Mouse (Mus musculus): ENCODE results near the gene Rbfox1.

Rbfox1 gene

DNA sequence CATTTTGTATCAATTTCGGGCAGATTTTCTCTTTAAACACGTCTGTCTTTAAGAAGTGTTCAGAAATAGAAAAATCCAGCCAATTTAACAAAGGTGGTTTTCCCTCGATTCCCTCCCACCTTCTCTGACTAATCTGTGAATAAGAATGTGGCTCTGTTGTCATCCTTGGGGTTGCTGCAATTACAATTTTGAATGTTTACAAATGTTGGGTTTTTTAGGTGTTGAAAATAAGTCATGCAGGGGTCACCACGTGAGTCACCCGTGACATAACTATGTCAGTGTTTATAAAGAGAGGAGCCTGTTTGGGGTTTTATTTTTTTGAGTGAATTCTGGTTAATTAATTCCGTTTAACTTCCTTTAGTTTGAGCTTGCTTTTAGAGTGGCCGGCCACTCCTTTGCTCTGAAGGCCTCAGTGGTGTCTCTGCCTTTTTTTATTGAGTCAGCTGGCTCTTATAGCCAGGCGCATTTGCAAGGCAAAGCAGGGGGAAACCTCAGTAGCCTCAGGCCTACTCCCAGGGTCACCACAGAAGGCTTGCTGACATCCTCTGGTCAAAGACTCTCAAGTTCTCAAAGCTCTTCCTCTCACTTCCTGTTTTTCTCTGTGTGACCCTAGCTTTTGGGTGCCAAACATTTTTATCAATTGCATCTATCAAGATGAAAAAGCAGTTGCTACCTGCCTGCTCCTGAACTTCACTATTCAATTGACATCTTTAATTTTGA, 957.1 kb downstream of the Rbfox1 start:
- DNase-seq, result no peak

DNA sequence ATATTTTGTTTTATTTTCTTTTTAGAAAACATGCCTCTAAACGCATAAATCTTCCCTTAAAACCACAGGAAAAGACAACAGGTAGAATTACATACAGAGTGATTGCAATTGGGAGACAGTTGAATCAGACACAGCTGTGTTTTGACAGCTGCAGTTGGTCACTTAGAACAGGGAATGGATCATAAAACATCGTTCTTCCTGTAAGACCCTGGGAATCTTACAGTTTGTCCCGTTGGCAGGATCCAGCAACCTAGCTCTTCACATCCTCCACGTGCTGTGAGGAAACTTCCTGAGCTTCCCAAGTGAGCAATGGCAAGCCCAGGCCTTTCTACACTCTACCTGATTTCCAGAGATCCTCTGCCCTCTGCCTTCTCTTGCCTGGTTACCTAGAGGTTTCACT, 959.5 kb downstream of the Rbfox1 start:
- no peak for DNase-seq

DNA sequence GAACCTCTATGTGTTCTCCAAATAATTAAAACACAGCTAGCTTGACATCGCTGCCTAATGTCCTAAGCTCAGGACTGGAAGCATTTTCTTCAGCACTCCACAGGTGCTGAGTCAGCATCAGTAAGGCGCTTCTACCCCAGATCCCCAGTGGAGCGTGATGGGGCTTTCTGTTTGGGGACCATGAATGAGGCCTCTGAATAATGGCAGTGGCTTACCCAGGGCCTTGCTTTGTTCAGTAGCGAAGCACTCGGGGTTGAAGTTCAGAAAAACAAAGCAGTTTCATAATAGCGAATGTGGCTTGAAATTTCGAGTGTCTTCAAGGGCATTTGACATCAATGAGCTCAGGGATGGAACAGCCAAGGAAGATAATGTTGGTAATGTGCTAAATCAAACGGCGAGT, 966.2 kb downstream of the Rbfox1 start:
- no peak for DNase-seq

DNA sequence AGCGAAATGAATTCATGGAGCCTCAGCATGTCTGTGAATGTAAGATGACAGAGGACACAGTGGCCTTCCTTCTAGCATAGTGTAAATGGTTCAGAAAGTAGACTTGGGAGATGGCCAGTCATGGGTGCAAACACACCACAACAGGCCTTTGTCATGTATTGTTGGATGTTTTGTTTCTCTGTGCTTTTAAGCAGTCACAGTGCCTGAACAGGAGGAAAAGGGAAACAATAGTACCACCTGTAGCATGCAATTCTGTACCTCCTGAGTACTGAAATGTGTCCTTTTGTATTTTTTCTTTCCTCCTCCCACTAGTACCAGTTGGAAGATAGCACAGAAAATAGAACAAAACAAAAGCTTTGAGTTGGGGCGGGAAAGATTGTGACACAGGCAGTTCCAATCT, 968.6 kb downstream of the Rbfox1 start:
- no peak for DNase-seq

DNA sequence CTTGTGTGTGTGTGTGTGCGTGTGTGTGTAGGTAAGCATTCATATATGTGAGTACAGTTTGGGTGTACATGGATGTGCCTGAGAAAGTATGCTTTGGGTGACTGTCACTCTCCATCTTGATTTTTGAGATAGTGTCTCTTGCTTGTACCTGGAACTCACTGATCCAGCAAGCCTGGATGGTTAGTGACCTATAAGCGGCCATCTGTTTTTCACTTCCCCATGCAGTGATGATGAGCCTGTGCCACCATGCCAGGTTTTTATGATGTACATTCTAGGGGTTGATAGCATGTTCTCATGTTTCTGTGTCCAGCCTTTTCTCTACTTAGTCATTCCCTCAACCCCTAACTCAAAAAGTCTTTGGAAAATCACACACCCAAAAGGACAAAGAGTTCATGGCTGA, 976.5 kb downstream of the Rbfox1 start:
- no peak for DNase-seq

DNA sequence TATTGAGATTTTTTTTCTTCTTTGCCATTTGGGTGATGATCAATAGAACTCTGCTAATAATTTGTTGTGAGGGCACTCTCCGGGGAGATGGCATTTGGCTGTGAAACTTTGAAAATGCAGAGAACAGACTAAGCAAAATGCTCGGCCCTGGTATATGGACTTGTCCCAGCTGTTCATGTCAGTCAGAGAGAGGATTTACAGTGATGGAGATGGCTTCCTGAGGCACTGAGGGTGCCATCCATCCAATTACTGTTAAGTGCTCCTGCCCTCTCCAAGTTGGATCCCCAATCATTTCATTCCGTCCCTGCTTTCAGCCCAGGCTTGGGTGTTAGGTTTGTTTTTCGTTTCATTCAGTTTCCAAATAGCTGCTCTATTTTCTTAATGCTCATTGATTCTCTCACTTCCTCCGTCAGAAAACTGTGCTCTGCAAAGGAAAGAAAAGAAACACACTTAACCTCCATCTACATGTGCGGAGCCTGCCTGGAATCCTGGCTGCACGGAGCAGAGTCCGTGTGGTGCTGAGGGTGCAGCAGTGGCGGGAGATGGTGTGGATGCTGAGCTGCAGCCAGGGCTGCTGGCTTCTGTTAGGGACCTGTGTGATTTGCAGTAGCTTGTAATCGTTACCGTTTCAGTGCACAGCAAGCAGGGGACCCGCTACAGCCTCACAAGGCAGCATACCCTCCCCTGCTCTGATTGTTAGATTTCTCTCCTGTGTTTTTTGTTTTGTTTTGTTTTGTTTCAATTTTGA, 997.7 kb downstream of the Rbfox1 start:
- no peak for DNase-seq

DNA sequence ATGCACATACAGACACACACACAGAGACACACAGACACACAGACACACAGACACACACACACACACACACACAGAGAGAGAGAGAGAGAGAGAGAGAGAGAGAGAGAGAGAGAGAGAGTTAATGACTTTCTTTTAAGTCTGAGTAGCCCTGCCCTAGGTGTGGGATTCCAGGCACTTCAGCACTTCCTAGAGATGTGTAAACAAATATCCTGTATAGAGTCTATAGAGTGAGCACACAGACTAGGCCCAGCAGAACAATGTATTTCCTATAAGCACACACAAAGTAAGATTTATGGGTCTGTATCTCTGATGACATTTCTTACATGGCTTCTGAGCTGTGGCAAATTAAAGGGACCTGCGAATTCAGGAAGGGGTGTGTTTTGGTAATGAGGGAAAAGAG, 998.6 kb downstream of the Rbfox1 start:
- no peak for DNase-seq

DNA sequence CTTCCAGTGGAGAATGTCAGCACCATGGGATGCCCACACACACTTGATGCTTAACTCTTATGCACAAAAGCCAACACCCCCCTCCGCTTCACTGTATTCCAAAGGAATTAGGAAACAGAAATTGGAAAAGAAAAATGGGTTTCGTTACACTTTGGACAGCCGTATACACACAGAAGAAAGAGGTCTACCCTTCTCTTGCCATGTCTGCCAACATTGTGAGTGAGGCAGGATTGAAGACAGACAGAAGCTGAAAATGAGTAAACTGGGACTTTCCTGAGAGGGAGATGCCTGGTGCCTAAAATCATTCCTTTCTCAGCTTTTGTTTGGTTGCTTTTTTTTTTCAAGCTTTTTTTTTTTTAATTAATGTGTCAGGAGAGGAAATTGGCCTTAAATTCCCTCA, 1000.5 kb downstream of the Rbfox1 start:
- no peak for DNase-seq

DNA sequence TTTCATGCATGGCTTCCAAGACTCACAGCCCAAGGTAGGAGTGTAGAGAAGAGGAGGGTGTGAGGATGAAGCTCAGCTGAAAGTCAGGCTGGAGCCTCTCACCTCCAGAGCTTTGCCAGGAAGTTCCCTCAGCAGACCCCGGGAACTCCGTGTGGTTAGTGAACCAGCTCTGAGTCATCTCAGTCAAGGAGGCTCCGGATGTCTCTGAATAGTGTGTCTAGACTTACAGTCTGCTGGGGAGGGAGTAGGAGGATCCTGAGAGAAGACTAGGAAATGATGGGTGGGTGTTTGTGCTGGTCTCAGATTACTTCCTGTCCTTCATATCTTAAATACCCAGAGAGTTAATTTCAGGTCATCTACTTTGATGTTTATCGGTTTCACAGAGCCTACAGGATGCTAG, 1004.1 kb downstream of the Rbfox1 start:
- DNase-seq, result no peak

DNA sequence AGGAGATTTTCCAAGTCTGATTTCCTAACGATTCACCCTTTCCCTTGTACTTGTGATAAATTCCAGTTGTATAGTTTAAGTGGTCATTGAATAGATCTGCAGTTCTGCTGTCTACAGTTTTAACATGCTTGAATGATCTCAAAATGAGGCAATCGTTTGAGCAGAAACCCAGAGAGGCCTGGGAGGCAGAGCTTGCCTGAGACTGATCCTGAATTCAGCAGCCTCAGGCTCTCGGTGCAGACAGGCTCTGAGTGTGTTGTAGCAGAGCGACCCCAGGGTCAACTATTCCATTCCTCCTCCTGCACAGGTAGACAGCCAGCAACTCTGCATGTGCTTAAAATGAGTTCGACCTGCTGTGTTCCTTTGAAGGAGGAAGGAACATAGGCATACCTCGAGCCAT, 1012.6 kb downstream of the Rbfox1 start:
- no peak for DNase-seq

DNA sequence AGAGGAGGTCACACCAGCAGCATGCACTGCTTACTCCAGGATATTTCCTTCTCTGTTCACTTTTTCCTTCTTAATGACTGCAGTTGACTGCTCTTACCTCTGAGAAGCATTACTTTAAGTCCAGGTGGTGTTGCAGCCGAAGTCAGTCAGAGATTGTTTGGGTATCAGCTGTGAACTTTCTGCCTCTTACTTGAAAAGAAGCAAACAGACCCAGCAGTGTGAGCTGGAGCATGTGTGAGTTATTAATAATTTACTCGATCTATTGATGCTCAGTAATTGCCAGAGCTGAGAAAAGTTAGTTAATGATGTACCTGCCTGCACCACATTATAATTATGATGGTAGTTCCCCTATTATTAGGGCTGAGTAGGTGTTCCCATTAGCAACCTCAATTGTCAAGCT, 1014.9 kb downstream of the Rbfox1 start:
- no peak for DNase-seq

DNA sequence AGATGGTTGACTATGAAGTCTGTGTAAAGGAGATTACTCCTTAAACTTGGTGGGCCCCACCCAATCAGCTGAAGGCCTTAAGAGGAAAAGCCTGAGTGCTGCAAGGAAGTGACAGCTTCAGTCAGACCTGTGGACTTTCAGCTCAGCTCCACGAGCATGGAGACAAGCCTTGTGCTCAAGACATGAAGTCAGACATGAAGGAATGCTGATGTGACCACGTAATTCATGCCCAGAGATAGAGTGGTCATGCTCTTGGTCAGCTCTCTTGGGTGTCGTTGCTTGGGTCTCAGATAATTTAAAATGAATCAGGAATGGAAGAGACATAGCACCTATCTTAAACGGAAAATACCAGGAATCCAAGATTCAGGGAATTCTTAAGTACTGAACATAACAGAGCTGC, 1019.8 kb downstream of the Rbfox1 start:
- DNase-seq, result no peak

DNA sequence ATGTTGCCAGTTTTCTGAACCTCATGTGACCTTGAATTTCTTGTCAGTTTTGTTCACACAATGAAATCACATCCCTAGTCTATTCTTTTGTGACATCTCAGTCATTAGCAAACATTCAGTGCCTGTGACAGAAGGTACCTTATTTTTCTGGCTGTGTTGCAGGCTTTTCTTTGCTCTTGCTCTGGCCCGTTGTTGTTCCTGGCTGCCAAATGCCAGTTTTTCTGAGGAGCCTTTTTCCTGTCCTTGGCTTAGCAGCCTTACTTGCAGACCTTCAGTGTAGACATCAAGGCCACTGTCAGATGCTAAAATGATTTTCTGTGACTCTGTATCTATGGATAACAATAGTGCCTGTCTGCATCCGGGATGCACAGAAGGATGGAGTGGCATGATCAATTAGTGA, 1020.8 kb downstream of the Rbfox1 start:
- no peak for DNase-seq

DNA sequence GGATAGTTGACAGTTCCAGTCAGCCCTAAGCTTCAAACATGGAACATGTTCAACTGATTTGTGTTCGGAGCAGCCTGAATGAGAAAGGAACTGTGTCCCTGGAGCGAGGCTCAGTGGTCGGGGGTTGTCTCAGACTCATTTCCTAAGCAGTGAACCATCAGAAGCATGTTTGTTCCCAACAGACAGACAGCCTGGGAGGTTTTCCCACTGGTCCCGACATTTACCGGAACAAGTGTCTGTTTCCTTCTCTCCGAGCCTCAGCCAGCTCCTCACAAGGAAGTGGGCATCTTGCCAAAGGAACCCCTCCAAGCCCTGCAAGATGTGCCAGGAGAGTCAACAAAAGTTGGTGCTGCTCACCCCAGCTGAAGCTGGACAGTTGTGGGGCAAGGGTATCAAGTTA, 1022.4 kb downstream of the Rbfox1 start:
- DNase-seq, result no peak

DNA sequence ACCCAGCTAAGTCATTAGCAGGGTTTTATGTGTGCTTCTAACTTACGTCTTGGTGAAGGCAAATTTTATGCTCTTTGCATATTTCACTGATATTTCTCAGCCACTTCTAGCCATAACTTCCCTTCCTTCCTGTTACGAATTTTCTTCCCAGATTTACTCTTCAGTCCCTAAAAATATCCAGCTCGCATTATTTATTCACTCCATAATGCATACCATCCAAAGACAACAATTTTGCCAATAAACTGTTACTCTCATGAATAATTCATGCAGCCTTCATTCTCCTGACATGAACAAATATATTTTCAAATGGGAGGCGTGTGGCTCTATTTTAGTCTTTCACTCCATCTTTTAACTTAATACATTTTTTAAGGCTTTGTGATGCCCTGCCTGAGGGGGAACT, 1029.4 kb downstream of the Rbfox1 start:
- no peak for DNase-seq

DNA sequence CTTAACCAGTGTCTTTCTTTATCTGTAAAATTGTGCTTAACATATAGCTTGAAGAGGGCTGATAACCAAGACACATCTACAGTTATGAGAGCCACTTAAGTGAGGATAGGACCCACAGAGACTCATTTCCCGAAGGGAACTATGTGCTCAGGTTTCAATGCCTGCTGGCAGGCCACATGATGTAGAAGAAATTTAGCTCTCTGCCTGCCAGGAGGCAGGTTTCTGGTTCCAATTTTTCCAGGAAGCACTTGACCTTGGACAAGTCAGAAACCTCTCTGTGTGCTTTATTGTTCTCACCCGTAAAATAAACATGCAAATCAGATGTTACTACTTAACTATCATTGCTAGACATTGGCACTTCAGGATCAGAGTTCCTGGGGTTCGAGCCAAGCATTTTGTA, 1033.5 kb downstream of the Rbfox1 start:
- DNase-seq, result no peak

DNA sequence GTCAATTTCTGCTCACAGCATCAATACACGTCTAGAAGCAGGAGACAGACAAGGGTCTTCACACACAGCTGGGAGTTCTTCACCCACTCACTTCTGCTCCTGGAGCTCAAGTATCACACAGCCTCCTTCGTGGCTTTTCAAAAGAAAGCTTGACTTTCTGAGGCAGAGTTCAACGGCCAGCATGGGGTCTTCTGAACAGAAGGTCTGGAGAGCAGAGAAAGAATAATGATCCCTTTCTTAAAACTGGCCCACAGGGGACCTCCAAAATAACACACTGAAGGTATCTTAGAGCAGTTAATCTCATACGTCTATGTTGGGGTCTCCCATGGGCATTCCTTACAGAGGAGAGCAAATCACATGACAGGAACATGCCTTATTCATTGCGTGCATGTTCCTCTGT, 1034.5 kb downstream of the Rbfox1 start:
- no peak for DNase-seq

DNA sequence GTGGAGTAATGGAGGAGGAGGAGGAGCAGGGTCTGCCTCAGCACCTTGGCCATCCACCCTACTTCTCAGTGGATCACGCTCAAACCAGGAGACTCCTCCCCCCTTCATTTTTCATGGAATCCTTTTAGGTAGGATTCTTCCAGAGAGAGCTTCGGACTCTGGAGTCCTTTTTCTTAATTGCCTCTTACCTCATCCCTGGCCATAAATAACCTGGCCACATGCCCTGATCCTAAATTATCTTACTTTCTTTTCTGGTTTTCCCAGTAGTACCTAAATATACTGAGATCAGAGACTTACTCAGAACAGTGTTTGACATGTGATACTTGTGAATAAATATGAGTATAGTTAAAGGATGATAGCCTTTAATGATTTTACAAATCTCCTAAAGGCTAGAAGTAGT, 1042.5 kb downstream of the Rbfox1 start:
- DNase-seq, result no peak

DNA sequence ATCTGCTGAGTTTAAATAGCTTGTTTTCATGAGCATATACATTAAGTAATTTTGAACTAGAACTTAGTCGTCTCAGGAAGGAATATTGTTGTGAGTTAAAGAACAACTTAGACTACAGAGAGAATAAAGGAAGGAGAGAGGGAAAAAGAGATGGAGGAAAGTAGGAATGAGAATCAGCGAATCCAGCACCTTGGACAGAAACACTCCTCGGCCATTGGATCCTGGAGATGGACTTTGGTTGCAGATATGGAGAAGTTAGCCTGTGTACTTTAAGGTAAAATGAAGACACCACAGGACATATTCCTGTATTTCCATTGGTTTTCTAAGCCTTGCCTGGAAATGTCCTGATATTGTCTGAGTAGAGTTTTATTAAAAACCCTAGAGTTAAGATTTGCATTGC, 1045.6 kb downstream of the Rbfox1 start:
- no peak for DNase-seq

DNA sequence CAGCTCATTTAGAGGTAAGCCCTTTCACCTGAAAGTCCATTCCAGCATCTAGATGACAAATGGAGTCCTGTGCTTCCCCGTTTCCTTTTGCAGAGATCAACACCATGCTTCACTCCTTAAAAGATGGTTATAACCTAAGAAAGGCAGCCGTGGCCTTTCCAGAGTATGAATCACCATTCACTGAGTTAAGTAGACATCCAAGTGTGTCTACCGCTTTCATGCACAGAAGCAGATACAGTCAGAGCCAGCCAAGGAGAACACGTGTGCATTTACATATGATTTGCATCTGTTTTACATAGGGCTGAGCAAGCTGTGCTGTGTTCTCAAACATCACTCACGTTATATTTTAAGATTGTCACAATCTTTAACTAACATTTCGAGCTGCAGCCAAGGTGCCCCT, 1061.0 kb downstream of the Rbfox1 start:
- no peak for DNase-seq

DNA sequence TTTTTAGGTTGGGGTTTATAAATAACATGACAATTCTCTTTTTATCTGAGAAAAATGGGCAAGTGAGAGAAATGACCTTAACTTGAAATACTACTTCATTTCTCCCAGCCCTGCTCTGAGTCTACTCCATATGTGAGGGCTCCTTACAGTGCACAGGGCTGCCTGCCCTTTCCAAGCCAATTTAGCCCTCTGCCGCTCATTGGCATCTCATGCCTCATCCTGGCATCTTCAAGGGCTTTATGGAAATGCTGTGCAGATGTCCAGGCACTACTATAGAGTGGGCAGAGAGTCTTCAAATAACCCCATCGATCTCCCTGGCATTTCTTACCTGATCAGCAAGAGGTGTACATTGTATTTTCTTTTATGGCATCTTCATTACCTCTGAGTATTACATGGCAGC, 1064.5 kb downstream of the Rbfox1 start:
- DNase-seq, result no peak

DNA sequence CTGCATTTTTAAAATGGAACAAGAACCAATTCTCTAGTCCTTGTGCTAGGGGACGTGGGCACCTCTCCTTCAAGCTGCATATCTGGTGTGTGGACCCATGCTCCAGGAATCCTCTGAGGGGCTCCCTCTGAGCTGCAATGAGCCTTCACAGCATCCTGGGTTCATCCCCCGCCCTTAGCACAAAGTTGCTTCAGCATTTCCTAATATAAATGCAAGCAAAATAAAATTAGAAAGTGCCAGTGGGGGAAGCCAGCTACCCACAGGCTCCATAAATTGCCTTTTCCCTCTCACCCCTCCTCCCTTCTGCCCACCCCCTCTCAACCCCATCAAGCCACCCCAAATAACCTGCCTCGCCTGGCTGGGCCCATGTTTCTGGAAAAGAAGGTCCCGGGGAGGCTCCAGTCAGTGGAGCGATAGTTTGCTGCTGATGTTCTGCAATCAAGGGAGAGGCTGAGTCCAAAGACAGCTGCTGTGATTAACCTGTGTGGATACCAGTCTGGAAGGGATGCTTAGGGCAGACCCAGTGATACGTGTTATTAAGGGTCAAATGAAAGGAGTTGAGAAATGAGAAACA, 1070.0 kb downstream of the Rbfox1 start:
- DNase-seq, result no peak

DNA sequence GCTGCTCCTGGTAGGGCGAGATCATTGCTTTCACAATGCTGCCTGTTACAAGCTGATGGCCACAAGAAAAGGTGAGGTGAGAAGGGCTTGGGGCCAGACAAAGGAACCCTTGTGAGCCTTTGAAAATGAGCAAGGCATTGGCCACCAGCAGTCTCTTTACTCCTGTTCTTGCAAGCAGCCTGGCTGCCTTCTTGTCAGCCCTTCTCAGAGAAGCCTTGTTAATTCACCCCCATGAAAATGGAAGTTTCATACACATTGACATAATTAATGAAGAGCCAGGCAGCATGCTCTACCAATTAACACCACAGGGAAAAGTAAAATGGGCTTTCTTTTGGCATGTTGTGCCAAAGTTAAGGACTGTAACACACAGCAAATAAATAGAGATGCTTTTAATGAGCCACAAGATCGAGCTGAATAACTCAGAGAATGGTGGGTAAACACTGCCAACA, 1076.8 kb downstream of the Rbfox1 start:
- DNase-seq, result no peak

DNA sequence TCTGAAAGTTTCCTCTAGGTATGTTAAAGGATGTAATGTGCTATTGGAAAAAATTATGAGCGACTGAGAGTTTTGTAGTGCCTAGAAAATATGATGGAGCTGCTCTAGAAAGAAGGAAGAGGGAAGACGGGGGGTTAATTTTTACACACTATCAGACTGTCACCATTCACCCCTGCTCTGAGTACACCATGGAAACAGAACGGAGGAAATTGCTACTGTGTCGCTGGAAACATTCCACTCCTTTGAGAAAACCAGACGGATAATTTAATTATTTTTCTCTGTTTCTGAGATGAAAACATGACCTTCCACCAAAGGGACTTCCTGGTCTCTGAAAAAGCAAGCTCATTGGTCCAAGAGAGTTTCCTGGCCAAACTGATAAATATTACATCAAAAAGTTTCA, 1077.4 kb downstream of the Rbfox1 start:
- DNase-seq, result no peak

DNA sequence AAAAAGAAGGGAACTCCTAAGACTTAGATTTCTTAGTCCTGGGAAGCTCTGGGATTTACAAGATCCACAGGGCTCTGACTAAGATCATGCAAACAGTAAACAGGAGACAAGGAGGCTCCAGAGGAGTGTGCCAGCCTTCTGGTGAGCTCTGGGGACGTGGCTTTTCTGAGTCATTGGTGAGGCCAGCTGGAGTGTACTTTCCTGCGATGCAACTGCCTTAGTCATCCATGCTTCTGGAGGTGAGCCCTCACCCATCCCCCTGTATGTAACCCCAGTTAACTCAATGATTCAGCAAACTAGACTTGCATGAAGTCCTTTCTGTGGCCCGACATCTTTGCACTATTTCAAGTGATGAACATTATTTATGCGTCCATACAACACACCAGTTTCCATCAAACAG, 1078.4 kb downstream of the Rbfox1 start:
- no peak for DNase-seq

All from kidney, adult 8-10 months (tissue).